Mouse (Mus musculus): ENCODE measurements around the gene Aspscr1. TPM values are rescaled to one million over a fixed set of nuclear protein-coding genes. Genes with fewer than 3 reads are reported as not detected.
"Not testable (repeated sequence)": the region's sequence is repeated elsewhere in the genome, so short reads cannot be mapped to it uniquely, and the experiment has no call there.

Aspscr1 gene
- total RNA-seq, 4 experiments from 2014 or later: 53.0 to 61.0 (median 55.6) TPM

- peak; percentile 97 to 99 for DNase-seq (ENCODE audit: low spot score in 2 of 2)
Measured at GRCm38 (mm10) chr11:120713580-120714518, 41.1 kb downstream of the Aspscr1 start, which contains the start of the genes Cenpx and Lrrc45. Gene Cenpx, minus strand, starts transcription at chr11:120713738. Gene Lrrc45, plus strand, starts transcription at chr11:120713925.

DNA sequence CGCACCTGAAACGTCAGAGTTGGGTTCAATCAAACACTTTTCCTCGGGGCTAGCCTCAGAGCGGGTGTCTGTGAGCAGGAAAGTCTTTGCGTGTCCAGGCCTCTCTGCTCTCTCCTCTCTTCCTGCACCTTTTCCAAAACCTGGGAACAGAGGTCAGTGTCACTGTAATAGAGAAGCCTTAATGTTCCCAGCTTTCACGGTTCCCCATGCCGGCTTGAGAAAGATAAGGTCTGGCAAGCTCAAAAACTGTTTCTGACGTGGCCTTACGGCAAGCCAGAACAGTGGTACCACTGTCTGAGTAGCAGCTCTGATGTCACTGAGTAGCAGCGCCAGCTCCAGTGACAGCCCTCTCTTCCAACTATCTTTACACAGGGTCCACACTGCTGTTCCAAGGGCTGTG, 41.8 kb downstream of the Aspscr1 start:
- no peak for DNase-seq (ENCODE audit: low spot score in 2 of 2)

DNA sequence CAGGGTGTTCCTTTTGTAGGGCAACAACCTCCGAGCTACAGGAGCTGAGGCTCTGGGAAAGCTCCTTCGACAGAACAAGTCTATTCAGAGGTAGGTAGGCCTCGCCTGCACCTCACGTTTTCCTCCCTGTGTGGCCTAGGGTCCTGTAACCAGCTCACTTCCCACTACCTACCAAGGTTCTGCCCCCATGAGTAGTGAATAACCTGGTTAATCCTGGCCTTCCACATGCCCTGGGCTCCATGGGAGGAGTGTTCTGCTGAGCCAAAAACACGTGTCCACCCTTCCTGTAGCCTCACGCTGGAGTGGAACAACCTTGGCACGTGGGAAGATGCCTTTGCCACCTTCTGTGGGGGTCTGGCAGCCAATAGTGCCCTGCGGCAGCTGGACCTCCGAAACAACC, 42.4 kb downstream of the Aspscr1 start:
- no peak for DNase-seq (ENCODE audit: low spot score in 2 of 2)

DNA sequence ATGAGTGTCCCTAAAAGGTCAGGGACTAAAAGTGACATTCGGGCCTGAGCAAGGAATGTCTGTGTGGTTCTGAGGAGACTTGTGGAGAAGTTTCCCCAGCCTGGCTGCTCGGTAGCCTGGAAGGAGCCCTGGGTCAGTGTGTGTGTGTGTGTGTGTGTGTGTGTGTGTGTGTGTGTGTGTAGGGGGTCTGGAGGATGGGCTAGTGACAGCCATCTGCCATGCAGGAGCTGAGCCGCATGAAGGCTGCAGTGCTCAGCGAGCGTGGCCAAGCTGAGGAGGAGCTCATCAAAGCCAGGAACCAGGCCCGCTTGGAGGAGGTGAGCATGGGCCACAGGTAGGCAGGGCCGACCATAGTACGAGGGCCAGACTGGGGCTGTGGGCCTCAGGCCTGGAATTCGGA, 46.5 kb downstream of the Aspscr1 start:
- no peak for DNase-seq (ENCODE audit: low spot score in 2 of 2)

DNA sequence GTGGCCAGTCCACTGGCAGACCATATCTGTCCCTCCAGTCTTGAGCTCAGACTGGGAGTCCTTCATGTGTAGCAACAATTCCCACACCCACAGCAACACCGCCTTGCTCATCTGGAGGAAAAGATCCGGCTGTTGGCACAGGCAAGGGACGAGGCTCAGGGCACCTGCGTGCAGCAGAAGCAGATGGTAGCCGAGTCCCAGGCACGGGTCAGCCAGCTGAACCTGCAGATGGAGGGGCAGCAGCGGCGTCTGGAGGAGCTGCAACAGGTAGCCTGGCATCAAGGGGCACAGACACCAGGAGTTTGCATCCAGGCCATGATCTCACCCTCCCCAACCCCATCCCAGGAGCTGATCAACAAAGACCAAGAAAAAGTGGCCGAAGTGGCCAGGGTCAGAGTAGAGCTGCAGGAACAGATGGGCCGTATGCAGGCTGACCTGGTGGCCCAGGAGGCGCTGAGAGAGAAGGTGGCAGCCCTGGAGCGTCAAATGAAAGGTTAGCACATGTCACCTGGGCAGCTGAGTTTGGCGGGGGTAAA, 47.1 kb downstream of the Aspscr1 start:
- no peak for DNase-seq (ENCODE audit: low spot score in 2 of 2)

DNA sequence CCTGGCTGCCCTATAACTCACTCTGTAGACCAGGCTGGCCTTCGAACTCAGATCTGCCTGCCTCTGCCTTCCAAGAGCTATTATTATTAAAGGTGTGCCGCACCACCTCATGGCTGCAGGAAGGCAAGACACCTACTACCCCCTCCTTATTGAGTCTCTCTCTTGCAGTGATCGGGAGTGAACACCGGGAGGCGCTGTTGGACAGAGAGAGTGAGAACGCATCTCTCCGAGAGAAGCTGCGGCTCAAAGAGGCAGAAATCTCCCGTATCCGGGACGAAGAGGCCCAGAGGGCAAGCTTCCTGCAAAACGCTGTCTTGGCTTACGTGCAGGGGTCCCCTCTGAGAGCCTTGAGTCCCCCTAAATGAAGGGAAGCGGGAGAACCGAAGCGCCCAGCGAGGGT, 47.7 kb downstream of the Aspscr1 start:
- peak; percentile 79 to 85 for DNase-seq (ENCODE audit: low spot score in 2 of 2)

- DNase-seq (ENCODE audit: low spot score in 2 of 2): peak in 1 of 2 experiments; percentile 51
Measured at GRCm38 (mm10) chr11:120721124-120722066, 48.6 kb downstream of the Aspscr1 start, which contains the start of gene Rac3. Gene Rac3, plus strand, starts transcription at chr11:120721470.

GRCm38 (mm10) chr11:120722067-120722630, 49.4 kb downstream of the Aspscr1 start:
- DNase-seq (ENCODE audit: low spot score in 2 of 2): no peak

GRCm38 (mm10) chr11:120722761-120723382, 50.1 kb downstream of the Aspscr1 start:
- no peak for DNase-seq (ENCODE audit: low spot score in 2 of 2)

DNA sequence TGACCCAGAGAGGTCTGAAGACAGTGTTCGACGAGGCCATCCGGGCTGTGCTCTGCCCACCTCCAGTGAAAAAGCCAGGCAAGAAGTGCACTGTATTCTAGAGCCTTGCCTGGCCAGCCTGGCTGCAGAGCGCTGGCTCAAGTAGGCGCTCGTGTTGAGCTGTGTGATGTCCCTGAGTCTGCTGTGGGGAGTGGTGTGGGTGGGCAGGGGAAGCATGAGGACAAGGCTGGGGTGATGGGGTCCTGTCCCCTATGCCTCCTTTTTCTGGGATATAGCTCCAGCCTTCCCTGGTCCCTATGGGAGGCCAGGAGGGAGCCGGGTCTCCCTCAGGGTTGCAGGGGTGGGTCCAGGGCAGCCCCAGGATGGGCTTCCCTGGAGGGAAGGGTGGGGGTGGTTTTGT, 50.7 kb downstream of the Aspscr1 start:
- no peak for DNase-seq (ENCODE audit: low spot score in 2 of 2)

DNA sequence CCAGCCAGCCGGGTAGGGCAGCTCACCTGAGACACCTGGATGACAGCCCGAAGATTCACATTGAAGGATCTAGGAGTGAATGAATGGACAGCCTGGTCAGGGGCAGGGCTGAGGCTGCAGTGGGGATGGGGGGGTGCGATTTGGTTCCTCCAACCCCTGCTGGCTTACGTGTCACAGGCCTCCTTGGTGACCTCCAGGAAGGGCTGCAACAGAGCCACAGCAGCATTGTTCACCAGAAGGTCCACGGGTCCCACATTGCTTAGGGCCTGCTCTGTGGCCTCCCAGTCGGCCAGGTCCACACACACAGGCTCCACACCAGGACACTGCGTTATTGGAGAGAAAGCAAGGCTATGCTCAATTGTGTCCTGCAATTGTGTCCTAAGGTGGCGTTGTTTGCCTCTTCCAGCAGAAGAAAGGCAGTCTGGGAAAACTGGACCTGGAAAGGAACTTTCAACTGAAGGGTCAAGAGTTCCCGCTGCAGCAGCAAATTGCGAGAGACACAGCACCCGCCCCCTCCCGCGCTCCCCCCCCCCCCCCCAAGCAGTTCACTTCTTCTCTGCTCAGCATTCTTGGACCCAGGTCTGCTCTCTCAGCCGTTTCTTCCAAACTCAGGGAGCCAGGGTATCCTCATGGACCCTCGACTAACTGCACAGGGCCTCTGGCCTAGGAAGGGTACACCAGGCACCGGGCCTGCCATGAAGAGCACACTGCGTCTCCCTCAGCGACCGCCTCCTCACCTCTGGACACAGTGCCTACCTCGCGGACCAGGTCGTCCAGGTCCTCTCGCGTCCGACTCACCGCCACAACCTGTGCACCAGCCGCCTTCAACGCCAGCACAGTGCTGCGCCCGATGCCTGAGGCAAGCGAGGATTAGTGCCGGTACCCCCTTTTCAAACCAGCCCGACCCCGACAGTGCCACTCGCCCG, 53.7 kb downstream of the Aspscr1 start:
- DNase-seq (ENCODE audit: low spot score in 2 of 2): no peak

DNA sequence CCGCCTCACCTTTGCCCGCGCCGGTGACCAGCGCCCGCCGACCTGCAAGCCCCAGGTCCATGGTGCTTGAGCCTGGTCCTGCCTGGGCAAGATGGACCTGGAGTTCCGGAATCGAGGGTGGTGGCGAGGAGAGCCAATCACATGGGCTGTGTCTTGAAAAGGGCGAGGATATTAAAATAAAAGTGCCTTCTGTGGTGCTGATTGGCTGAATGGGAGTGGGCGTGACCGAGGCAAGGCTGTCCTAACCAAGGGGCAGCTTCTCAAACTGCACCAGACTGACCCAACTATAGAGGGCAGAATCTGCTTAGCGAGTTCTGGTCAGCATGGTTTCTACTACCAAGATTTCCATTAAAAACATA, 54.4 kb downstream of the Aspscr1 start, which contains the start of gene Dcxr:
Gene Dcxr, minus strand, starts transcription at position 113 of the 359 bp plus-strand sequence.
- DNase-seq (ENCODE audit: low spot score in 2 of 2): peak; percentile 73 to 82

GRCm38 (mm10) chr11:120727564-120727963, 54.8 kb downstream of the Aspscr1 start:
- DNase-seq (ENCODE audit: low spot score in 2 of 2): no peak

DNA sequence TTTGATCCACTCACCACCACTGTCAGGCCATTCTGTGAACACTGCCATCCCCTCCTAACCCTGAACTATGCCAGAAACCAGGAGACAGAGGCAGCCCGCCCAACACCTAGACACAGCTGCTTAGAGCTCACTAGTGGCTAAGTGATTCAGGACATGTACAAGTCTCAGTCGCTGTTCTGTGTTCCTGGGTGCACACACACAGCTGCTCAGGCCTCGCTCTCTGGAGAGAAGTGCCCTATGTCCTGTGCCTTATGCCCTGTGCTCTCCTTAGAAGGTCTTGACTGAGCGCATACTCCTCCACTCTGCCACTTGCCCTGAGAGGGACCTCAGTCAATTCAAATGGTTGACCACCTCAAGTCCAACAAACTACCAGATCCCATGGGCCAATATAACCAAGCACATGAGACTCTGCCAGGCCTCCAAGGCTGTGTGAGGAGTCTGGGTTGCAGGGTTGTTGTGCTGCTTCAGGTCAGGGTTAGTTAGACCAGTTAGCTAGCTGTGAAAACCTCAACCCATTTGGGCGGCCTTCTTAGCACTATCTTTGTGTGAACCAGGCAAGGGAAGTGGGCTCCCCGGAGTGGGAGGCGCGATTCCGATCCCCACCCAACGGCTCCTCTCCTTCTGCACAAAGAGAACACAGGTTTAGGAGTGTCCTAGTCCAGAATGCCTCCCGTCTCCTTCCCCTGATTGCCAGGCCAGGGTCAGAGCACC, 55.9 kb downstream of the Aspscr1 start:
- no peak for DNase-seq (ENCODE audit: low spot score in 2 of 2)

DNA sequence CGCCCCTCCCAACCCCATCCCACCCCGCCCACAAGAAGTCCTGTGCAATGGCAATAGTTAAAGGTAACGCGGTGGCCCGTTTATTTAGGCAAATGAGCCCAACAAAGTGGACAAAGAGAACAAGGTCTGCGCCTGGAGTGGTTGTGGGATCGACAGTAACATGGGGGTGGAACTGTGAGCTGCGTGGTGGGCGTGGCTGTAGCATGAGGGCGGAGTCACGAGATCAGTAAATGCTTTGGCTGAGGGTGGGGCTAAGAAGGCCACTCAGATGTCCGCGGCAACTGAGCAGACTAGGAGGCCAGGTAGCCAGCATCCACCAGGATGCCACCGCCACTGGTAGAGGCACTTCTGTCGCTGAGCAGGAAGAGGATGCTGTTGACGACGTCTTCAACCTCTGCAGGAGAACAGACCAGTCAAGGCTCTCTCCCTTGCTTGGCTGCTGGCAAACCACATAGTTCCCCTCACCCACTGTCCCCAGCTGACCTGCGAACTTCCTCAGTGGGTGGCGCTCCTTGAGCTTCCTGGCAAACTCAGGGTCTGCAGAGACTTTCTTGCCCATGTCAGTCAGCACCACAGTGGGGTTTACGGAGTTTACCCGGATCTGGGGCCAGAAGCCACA, 56.8 kb downstream of the Aspscr1 start:
- not testable (repeated sequence) for DNase-seq (ENCODE audit: low spot score in 2 of 2)

DNA sequence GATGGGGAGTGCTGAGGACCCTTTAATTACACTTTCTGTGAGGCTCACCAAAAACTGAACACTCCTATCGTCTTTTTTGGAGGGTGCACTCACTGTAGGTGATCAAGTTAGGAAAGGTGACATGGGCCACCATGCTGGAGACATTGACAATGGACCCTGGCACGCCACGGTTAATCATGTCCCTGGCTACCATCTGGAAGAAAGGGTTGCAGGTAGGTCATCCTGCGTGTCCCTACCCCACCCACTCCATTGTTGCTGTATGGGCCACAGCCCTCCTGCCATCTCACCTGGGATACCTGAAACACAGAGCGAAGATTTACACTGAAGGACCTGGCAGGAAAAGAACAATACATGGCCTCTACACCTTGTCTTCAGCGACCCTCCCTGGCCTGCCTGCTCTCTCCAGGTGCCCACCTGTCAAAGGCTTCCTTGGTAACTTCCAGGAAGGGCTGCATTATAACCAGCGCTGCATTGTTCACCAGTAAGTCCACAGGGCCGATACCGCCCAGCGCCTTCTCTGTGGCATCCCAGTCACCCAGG, 57.6 kb downstream of the Aspscr1 start:
- DNase-seq (ENCODE audit: low spot score in 2 of 2): no peak

DNA sequence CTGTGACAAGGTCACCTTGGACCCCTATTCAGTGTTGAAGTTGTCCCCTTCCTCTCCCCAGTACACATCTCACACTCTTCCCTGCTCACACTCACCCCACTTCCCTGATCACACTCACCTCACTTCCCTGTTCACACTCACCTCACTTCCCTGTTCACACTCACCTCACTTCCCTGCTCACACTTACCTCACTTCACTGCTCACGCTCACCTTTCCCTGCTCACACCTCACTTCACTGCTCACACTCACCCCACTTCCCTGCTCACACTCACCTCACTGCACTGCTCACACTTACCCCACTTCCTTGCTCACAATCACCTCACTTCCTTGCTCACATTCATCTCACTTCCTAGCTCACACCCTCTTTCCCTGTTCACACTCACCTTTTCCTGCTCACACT, 58.6 kb downstream of the Aspscr1 start:
- DNase-seq (ENCODE audit: low spot score in 2 of 2): no peak
